Mouse (Mus musculus) lung, postnatal 0 days (tissue): ENCODE data around the gene Rnf43. TPM values are rescaled to one million over a fixed set of nuclear protein-coding genes. Genes with fewer than 3 reads are reported as not detected.

Experiments used
- ATAC-seq: fragments of 200-750 bp; cut with Nextera tagmentation; 2 replicates; pipeline ENCODE4 v1.8.0; 2017; ENCODE audit warnings: moderate library complexity
- DNase-seq: peaks from one replicate; pipeline ENCODE4 v3.0.0-alpha.2; 2016; ENCODE audit warnings: low spot score
- H3K27ac ChIP-seq: fragments of 300-500 bp; sonication (generic); 2 replicates; pipeline ENCODE4 v1.5.1; 2014; ENCODE audit warnings: antibody characterized with exemption, mild to moderate bottlenecking, low read length, mixed read lengths
- H3K27me3 ChIP-seq: fragments of 300-500 bp; sonication (generic); replicated peaks from 2 replicates; pipeline ENCODE4 v1.6.1; 2014; ENCODE audit warnings: low read length, mixed read lengths; ENCODE audit not compliant: insufficient read depth
- H3K36me3 ChIP-seq: fragments of 300-500 bp; sonication (generic); 2 replicates; pipeline ENCODE4 v1.6.1; 2014; ENCODE audit warnings: low read length, mixed read lengths; ENCODE audit not compliant: insufficient read depth
- H3K4me1 ChIP-seq: fragments of 300-500 bp; sonication (generic); 2 replicates; pipeline ENCODE4 v1.6.1; 2014; ENCODE audit warnings: antibody characterized with exemption, low read depth, low read length, mixed read lengths; ENCODE audit not compliant: insufficient read depth
- H3K4me2 ChIP-seq: fragments of 300-500 bp; sonication (generic); replicated peaks from 2 replicates; pipeline ENCODE4 v1.6.1; 2014; ENCODE audit warnings: low read depth, mild to moderate bottlenecking, low read length, moderate library complexity, mixed read lengths
- H3K4me3 ChIP-seq: fragments of 300-500 bp; sonication (generic); 2 replicates; pipeline ENCODE4 v1.5.1; 2014; ENCODE audit warnings: low read depth, low read length
- H3K9ac ChIP-seq: fragments of 300-500 bp; sonication (generic); replicated peaks from 2 replicates; pipeline ENCODE4 v1.6.1; 2014; ENCODE audit warnings: low read depth, mild to moderate bottlenecking
- H3K9me3 ChIP-seq: fragments of 300-500 bp; sonication (generic); 2 replicates; pipeline ENCODE4 v1.6.1; 2016; ENCODE audit warnings: low read length, mixed read lengths
- CTCF ChIP-seq: IDR thresholded peaks from 2 replicates; pipeline ENCODE4 v1.5.1; 2016; ENCODE audit warnings: antibody characterized with exemption, mild to moderate bottlenecking
- EP300 ChIP-seq: IDR thresholded peaks from 2 replicates; pipeline ENCODE4 v1.6.1; 2016; ENCODE audit warnings: antibody characterized with exemption, mild to moderate bottlenecking, control low read depth
- WGBS: fragments of 180-500 bp; shearing (Covaris S2); extraction: QIAGEN DNeasy Blood & Tissue Kit; methylation state at CpG from one replicate; pipeline ENCODE4 v1.1.7; 2014; 5-methylcytosine and 5-hydroxymethylcytosine counted together
- polyA plus RNA-seq: library from polyadenylated mRNA; unstranded; fragments of >200 nt; fragmentation: Nextera tagmentation; extraction: Ambion mirVana; gene quantifications from 2 replicates; pipeline ENCODE4 v1.2.1, GENCODE M21; 2015

Gene Rnf43
- polyA plus RNA-seq, 1 experiment from 2014 or later, result 4.6 TPM

DNA sequence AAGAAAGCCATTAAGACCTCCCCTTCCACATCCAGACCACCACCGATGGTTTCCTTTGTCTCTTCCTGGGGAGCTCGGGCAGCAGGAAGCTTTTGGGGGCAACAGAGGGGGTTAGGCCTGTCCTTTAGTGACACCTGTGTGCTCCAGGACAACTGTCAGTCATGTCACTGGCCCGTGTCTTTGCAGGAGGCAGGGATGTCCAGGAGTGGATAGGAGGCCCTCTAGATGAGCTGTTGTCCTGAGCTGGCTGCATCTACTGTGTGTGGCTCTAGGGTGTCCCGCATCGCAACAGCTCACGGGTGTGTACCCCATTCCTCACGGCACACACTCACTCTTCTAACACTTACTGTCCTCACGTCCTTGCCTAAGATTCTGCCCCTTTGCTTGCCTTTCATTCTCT, 90.7 kb downstream of the Rnf43 start:
- TF ChIP-seq CTCF, result no peak
- no peak for TF ChIP-seq EP300
- WGBS, result 76% methylated on average over 8 of the region's 8 CpGs
- Histone ChIP-seq H3K27ac (no peak overlapping the region), H3K4me1 (no peaks in the 10 kb centered on the region), H3K36me3 (no peaks in the 10 kb centered on the region), H3K9me3 (no peaks in the 10 kb centered on the region), H3K4me3 (no peak overlapping the region), H3K4me2 (no peak overlapping the region), H3K9ac (no peak overlapping the region), H3K27me3 (no peaks in the 10 kb centered on the region)
- no peak for DNase-seq
- ATAC-seq, result no peak

GRCm38 (mm10) chr11:87753891-87754501, 91.5 kb downstream of the Rnf43 start:
- 78% methylated on average over 5 of the region's 5 CpGs for WGBS
- no peaks in the 10 kb centered on the region for H3K9me3 ChIP-seq
- H3K27ac ChIP-seq, result no peak overlapping the region
- H3K4me1 ChIP-seq, result no peaks in the 10 kb centered on the region
- H3K4me2 ChIP-seq, result no peak overlapping the region
- no peak overlapping the region for H3K9ac ChIP-seq
- no peaks in the 10 kb centered on the region for H3K36me3 ChIP-seq
- DNase-seq (no peak), ATAC-seq (no peak)
- no peak overlapping the region for H3K4me3 ChIP-seq
- H3K27me3 ChIP-seq, result no peaks in the 10 kb centered on the region
- no peak for TF ChIP-seq CTCF
- TF ChIP-seq EP300, result no peak

GRCm38 (mm10) chr11:87754603-87755002, 92.1 kb downstream of the Rnf43 start:
- no peaks in the 10 kb centered on the region for H3K4me1 ChIP-seq
- H3K27ac ChIP-seq, result no peak overlapping the region
- H3K4me3 ChIP-seq, result no peak overlapping the region
- H3K27me3 ChIP-seq, result no peaks in the 10 kb centered on the region
- no peak overlapping the region for H3K9ac ChIP-seq
- WGBS, result 55% methylated on average over 5 of the region's 5 CpGs
- no peak overlapping the region for H3K4me2 ChIP-seq
- TF ChIP-seq EP300 (no peak), CTCF (no peak)
- DNase-seq (no peak), ATAC-seq (0 out of 2 replicates have a peak, but pooled peaks have one; percentile 7)
- no peaks in the 10 kb centered on the region for H3K36me3 ChIP-seq
- no peaks in the 10 kb centered on the region for H3K9me3 ChIP-seq

DNA sequence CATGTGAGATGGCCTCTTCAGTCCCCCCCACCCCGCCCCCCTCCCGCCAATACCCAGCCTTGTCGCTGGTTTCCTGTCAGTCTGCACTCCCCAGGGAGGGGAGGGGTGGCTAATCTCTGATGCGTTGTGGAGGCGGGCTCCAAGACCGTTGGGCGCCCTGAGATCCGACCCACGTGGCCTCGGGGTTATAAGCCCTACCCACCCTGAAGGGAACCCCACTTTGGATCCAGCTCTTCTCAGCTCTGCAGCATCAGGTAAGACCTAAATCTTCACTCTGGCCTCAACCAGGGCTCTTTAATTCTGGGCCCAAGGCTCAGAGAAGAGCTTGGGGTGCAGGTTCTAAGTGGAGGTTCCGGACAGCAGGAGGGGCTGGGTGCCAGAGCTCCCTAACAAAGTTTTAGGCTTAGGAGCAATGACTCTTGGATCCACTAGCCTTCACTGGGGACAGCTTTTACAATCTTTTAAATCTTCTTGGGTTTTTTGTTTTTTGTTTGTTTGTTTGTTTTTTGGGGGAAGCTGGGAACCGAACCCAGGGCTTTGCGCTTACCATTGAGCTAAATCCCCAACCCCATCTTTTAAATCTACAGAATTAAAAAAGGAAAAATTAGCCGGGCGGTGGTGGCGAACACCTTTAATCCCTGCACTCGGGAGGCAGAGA, 93.0 kb downstream of the Rnf43 start:
- Histone ChIP-seq H3K4me1 (no peaks in the 10 kb centered on the region), H3K4me2 (no peak overlapping the region), H3K27me3 (peaks cover 5% of the 10 kb centered on the region; the same call in 1 of the 2 replicates), H3K9ac (no peak overlapping the region), H3K27ac (no peak overlapping the region), H3K9me3 (no peaks in the 10 kb centered on the region), H3K36me3 (no peaks in the 10 kb centered on the region), H3K4me3 (no peak overlapping the region; the same call in 1 of the 2 replicates)
- WGBS, result 66% methylated on average over 16 of the region's 17 CpGs
- ATAC-seq, result peak; percentile 68
- TF ChIP-seq EP300, result no peak
- no peak for TF ChIP-seq CTCF
- DNase-seq, result peak; percentile 55

DNA sequence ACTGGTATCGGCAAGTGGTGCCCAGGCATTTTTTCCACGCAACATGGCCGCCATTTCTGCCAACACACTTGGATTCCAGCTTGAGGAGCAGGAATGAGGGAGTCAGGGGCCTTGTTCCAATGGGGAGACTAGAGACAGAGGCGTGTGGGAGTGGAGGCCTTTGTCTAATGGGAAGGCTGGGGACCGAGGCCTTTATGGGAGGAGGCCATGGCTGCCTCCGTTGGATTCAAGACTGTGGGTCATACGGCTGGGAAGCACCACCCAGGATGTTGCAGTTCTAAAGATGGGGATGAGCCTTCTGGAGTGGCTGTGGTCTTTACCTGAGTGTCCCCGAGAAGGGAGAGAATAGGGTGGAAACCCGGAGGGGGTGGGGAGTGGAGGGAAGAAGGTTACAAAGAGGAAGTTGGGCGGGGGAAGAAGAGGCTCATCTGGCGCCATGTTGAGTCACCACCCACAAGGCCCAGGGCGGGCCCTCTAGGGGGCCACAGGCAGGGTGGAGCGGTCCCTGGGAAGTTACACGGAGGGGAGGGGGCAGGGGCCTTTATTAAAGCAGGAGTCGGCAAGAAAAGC, 93.8 kb downstream of the Rnf43 start:
- peak; percentile 42 for ATAC-seq
- DNase-seq, result peak; percentile 28
- no peak for TF ChIP-seq EP300
- TF ChIP-seq CTCF, result no peak
- H3K9ac ChIP-seq, result no peak overlapping the region
- no peaks in the 10 kb centered on the region for H3K4me1 ChIP-seq
- no peak overlapping the region for H3K4me2 ChIP-seq
- WGBS, result 78% methylated on average over 15 of the region's 15 CpGs
- H3K36me3 ChIP-seq, result no peaks in the 10 kb centered on the region
- no peaks in the 10 kb centered on the region for H3K9me3 ChIP-seq
- H3K4me3 ChIP-seq, result peak overlapping the region; percentile 12; the same call in 1 of the 2 replicates
- H3K27me3 ChIP-seq, result peaks cover 7% of the 10 kb centered on the region; the same call in 1 of the 2 replicates
- no peak overlapping the region for H3K27ac ChIP-seq
